In the genomic region with DNA sequence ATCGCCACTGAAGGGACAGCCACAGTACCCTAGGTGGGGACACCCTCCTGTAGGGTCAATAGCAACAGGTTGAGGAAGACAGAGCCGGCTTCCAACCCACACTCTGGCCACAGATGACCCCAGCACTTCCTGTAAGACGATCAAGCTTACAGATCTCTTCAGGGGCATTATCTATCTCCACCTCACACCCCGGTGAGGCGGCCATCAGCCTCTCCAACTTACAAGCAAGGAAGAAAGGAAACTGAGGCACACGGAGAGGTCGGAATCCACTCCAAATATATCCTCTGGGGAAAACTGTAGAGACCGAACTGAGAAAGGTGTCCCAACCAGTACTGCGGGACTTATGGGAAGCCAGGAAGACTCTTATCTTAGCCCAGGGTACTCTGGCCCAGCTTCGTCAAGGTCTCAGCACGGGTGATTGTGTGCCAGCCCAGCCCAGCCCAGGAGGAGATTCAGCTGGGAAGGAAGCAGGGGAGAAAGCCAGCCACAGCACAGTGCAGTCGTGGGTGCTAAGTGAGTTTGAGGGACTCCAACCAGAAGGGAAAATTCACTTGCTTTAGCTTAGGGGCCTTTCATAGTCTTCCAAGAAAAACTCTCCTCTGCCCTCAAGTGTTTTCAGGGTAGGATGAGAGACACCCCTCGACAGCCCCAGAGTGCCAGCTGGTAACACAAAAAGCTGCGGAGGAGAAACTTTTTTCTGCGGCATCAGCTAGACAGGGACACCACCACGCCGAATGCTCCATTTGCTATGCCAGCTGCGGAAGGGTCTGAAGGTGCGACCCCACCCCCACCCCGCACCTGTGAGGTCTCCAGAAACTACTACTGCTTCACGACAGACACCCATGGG, we compare ENCODE assay signal across 8 mouse cellular contexts. TPM values are rescaled to one million over a fixed set of nuclear protein-coding genes. Genes with fewer than 3 reads are reported as not detected.
DNase-seq lines count a peak whose midpoint lies in the region; ATAC-seq and TF ChIP-seq lines count a peak whose summit lies in the region.

No protein-coding gene starts in this region.

- H3K4me1 ChIP-seq in lung, embryonic 16.5 days (replicated peaks; ENCODE audit: control insufficient read depth, insufficient read depth, low read length): peaks cover 52% of the 10 kb centered on the region
- peaks cover 35% of the 10 kb centered on the region for H3K4me1 ChIP-seq in hindbrain, postnatal 0 days (ENCODE audit: insufficient read depth, low read length)
- H3K4me1 ChIP-seq in neural tube, embryonic 12.5 days: peaks cover 84% of the 10 kb centered on the region

- TF ChIP-seq CTCF in hindbrain, postnatal 0 days (IDR thresholded peaks at IDR 0.05; ENCODE audit: low read depth): no peak

- H3K4me3 ChIP-seq in lung, embryonic 16.5 days (ENCODE audit: low read length): peak overlapping the region; percentile 68
- H3K4me3 ChIP-seq in hindbrain, postnatal 0 days (ENCODE audit: low read length): peak overlapping the region; percentile 76
- H3K4me3 ChIP-seq in neural tube, embryonic 12.5 days: peak overlapping the region; percentile 92

- peak overlapping the region; percentile 93 for H3K4me2 ChIP-seq in lung, embryonic 16.5 days (ENCODE audit: low read depth, low read length)
- peak overlapping the region; percentile 79 for H3K4me2 ChIP-seq in hindbrain, postnatal 0 days (ENCODE audit: low read depth, low read length)
- H3K4me2 ChIP-seq in neural tube, embryonic 12.5 days (replicated peaks): peak overlapping the region; percentile 98

- H3K9me3 ChIP-seq in lung, embryonic 16.5 days (ENCODE audit: control insufficient read depth, low read length): no peaks in the 10 kb centered on the region
- H3K9me3 ChIP-seq in hindbrain, postnatal 0 days (ENCODE audit: low read length): no peaks in the 10 kb centered on the region
- H3K9me3 ChIP-seq in neural tube, embryonic 12.5 days: no peaks in the 10 kb centered on the region

- WGBS in lung, embryonic 16.5 days: 6% methylated on average over 21 of the region's 21 CpGs
- WGBS in hindbrain, postnatal 0 days: 4% methylated on average over 21 of the region's 21 CpGs
- 4% methylated on average over 21 of the region's 21 CpGs for WGBS in neural tube, embryonic 12.5 days

- no peaks in the 10 kb centered on the region for H3K36me3 ChIP-seq in lung, embryonic 16.5 days (ENCODE audit: control insufficient read depth, insufficient read depth, low read length)
- no peaks in the 10 kb centered on the region for H3K36me3 ChIP-seq in hindbrain, postnatal 0 days (ENCODE audit: insufficient read depth, low read length)
- H3K36me3 ChIP-seq in neural tube, embryonic 12.5 days: no peaks in the 10 kb centered on the region

- peak; percentile 55 for DNase-seq in adrenal gland, adult 2 months
- DNase-seq in adrenal gland, adult 18-20 months (ENCODE audit: low spot score in 2 of 2): no peak
- no peak for DNase-seq in lung, postnatal 14 days
- no peak for DNase-seq in hindbrain, postnatal 0 days (ENCODE audit: low spot score)
- no peak for DNase-seq in embryo, embryonic 10.5 days (ENCODE audit: low spot score)
- no peak for DNase-seq in urinary bladder, postnatal 4 days (ENCODE audit: low spot score in 2 of 2)

- H3K9ac ChIP-seq in lung, embryonic 16.5 days (ENCODE audit: low read length): peak overlapping the region; percentile 81
- H3K9ac ChIP-seq in hindbrain, postnatal 0 days (replicated peaks; ENCODE audit: low read length): peak overlapping the region; percentile 80
- H3K9ac ChIP-seq in neural tube, embryonic 12.5 days: peak overlapping the region; percentile 92

- no peak overlapping the region for H3K27ac ChIP-seq in lung, embryonic 16.5 days (ENCODE audit: low read length)
- peak overlapping the region; percentile 95; the same call in 1 of the 2 replicates for H3K27ac ChIP-seq in hindbrain, postnatal 0 days
- H3K27ac ChIP-seq in neural tube, embryonic 12.5 days: 0 out of 2 replicates have a peak overlapping the region, but pooled peaks have one; percentile 67

- peaks cover 2% of the 10 kb centered on the region; the same call in 1 of the 2 replicates for H3K27me3 ChIP-seq in lung, embryonic 16.5 days (ENCODE audit: control insufficient read depth, insufficient read depth, low read depth, low read length)
- no peaks in the 10 kb centered on the region for H3K27me3 ChIP-seq in hindbrain, postnatal 0 days (ENCODE audit: insufficient read depth, low read length)
- H3K27me3 ChIP-seq in neural tube, embryonic 12.5 days (replicated peaks): no peaks in the 10 kb centered on the region

- no peak for ATAC-seq in lung, embryonic 16.5 days (ENCODE audit: low read depth)
- ATAC-seq in hindbrain, postnatal 0 days: no peak
- ATAC-seq in neural tube, embryonic 12.5 days (ENCODE audit: low FRiP score, low read depth): no peak

RNA-seq across cellular contexts. Expression of a gene that starts 1.5 kb away (rescaled TPM):
- total RNA-seq in adrenal gland, adult 2 months (2021): 10 to 100 TPM; 19.0 to 26.9 TPM
- polyA plus RNA-seq in adrenal gland, adult 2 months (2012; rRNA removed): 35.3 and 38.0 TPM in 2 replicates
- total RNA-seq in adrenal gland, adult 18-20 months (2021): 10 to 100 TPM; 21.3 to 22.9 TPM
- 4.6 and 5.5 TPM in 2 replicates for polyA plus RNA-seq in lung, embryonic 16.5 days (2015; fragmentation: Nextera tagmentation; extraction: Ambion mirVana)
- total RNA-seq in hindbrain, postnatal 0 days (2014; rRNA removed): 86.3 and 94.7 TPM in 2 replicates
- polyA plus RNA-seq in hindbrain, postnatal 0 days (2015; fragmentation: Nextera tagmentation; extraction: Ambion mirVana): 16.9 and 17.0 TPM in 2 replicates
- 14.5 and 20.4 TPM in 2 replicates for polyA plus RNA-seq in neural tube, embryonic 12.5 days (2016; fragmentation: Nextera tagmentation; extraction: Ambion mirVana)

RNA-seq across cellular contexts. Expression of a gene that starts 32.4 kb away (rescaled TPM):
- total RNA-seq in adrenal gland, adult 2 months (2021): under 1 TPM; 0.69 to 0.76 TPM
- 0.85 and 1.4 TPM in 2 replicates for polyA plus RNA-seq in adrenal gland, adult 2 months (2012; rRNA removed)
- 1 to 10 TPM in 1 of 2 experiments, under 1 TPM in 1; 0.89 to 1.4 TPM for total RNA-seq in adrenal gland, adult 18-20 months (2021)
- 0.88 and 0.91 TPM in 2 replicates for polyA plus RNA-seq in lung, embryonic 16.5 days (2015; fragmentation: Nextera tagmentation; extraction: Ambion mirVana)
- 10.2 and 10.8 TPM in 2 replicates for total RNA-seq in hindbrain, postnatal 0 days (2014; rRNA removed)
- polyA plus RNA-seq in hindbrain, postnatal 0 days (2015; fragmentation: Nextera tagmentation; extraction: Ambion mirVana): 2.8 and 3.2 TPM in 2 replicates
- polyA plus RNA-seq in neural tube, embryonic 12.5 days (2016; fragmentation: Nextera tagmentation; extraction: Ambion mirVana): 2.1 and 2.3 TPM in 2 replicates
